Mouse (Mus musculus): ENCODE measurements around the gene Neil1. TPM values are rescaled to one million over a fixed set of nuclear protein-coding genes. Genes with fewer than 3 reads are reported as not detected.

Neil1 gene
- 10 to 100 TPM; 29.4 to 32.0 TPM for polyA plus RNA-seq (2017; shearing (Covaris generic))

GRCm38 (mm10) chr9:57148144-57148878, at the start of gene Neil1:
Neil1 (minus strand) TSS chr9:57148305.

DNA sequence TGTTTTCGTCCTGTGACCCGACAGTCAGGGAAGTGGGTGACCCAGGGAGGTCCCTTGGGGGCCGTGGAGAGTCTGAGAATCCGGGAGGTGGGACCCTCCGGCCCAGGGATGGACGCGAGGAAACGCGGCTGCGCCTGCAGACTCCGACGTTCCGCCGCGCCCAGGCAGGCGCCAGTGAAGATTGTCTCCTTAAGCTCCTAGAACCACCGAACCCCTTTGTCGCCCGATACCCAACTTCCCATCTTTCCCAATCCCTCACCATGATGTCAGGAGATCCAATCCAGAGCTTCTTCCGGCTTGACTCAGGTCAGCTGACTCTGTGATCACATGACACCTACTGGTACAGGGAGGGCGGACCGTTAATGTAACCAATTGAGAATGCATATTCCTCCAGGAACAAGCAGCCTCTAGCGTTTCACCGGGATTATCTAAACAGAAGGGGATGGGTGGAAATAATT, 9.9 kb upstream of the Neil1 start, which contains the start of gene Commd4:
Gene Commd4 (minus strand): TSS at position 319 of the 458 bp plus-strand sequence.

DNA sequence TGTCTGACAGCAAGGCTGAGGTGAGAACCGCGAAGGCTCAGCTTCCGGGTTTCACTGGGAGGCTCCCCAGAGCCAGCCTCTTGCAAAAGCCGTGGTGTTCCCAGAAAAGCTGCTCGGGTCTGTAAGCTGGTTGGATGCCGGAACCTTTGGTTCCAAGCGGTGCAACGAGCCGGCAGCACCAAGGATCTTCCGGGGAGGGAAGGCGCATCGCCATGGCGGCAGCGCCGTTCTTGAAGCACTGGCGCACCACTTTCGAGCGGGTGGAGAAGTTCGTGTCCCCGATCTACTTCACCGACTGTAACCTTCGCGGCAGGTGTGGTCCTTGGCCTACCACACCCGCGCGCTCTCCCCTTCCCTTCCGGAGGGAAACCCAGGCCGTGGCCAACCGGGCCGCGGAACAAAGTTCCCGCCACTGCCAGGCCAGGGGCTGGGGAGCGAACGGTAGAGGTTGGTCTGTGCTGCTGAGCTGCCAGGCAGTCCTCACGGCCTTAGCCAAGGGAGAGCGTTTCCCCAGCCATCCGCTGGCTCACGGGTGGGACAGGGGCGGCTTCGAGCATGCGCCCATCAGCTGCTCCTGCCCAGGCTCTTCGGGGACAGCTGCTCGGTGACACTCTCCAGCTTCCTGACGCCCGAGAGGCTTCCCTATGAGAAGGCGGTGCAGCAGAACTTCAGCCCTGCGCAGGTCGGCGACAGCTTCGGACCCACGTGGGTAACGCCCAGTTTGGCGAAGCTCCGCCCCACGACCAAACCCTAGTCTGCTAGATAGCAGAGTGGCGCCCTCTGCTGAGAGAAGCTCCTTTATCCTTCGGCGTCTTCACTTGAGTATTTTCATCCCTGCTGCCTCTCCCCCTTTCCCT, 17.3 kb downstream of the Neil1 start, which contains the start of gene Man2c1:
Gene Man2c1 (plus strand): TSS at position 114 of the 857 bp plus-strand sequence.

Other genes with a start within 250 kb of the Neil1 start
- gene Snx33, start 219.9 kb downstream of the Neil1 start, polyA plus RNA-seq (2017; shearing (Covaris generic)) = 10 to 100 TPM in 1 of 2 experiments, 1 to 10 TPM in 1; 9.3 to 10.0 TPM
- gene Imp3, start 210.8 kb downstream of the Neil1 start, polyA plus RNA-seq (2017; shearing (Covaris generic)) = 10 to 100 TPM; 86.3 to 93.6 TPM
- gene Snupn, start 197.4 kb downstream of the Neil1 start, polyA plus RNA-seq (2017; shearing (Covaris generic)) = 10 to 100 TPM; 18.3 TPM
- gene Ptpn9, start 153.4 kb downstream of the Neil1 start, polyA plus RNA-seq (2017; shearing (Covaris generic)) = 10 to 100 TPM; 18.7 to 22.5 TPM
- gene Sin3a, start 76.3 kb downstream of the Neil1 start, polyA plus RNA-seq (2017; shearing (Covaris generic)) = 10 to 100 TPM; 34.6 to 46.6 TPM
- 100 to 1,000 TPM in 1 of 2 experiments, 10 to 100 TPM in 1; 66.1 to 104 TPM for gene Man2c1, start 17.6 kb downstream of the Neil1 start, polyA plus RNA-seq (2017; shearing (Covaris generic))
- 100 to 1,000 TPM; 264 to 285 TPM for gene Commd4, start 10.0 kb upstream of the Neil1 start, polyA plus RNA-seq (2017; shearing (Covaris generic))
- 1 to 10 TPM in 1 of 2 experiments, under 1 TPM in 1; 0.27 to 2.2 TPM for gene Trcg1, start 88.3 kb upstream of the Neil1 start, polyA plus RNA-seq (2017; shearing (Covaris generic))
- 10 to 100 TPM; 35.4 to 55.2 TPM for gene 1700017B05Rik, start 114.3 kb upstream of the Neil1 start, polyA plus RNA-seq (2017; shearing (Covaris generic))